Mouse (Mus musculus) spleen, adult 2 months (tissue): ENCODE data around the gene Ifnab.

ENCODE experiments used
- CTCF ChIP-seq: fragments of 200-500 bp; IDR thresholded peaks from 2 replicates; pipeline ENCODE4 v1.5.1; 2011; ENCODE audit warnings: mild to moderate bottlenecking, inconsistent platforms; ENCODE audit not compliant: insufficient read depth, insufficient read length, insufficient replicate concordance; ENCODE audit errors: extremely low read depth
- POLR2A ChIP-seq: fragments of 200-500 bp; IDR thresholded peaks from 2 replicates; pipeline ENCODE4 v1.6.1; 2011; ENCODE audit warnings: low read depth, low read length, inconsistent platforms

GRCm38 (mm10) chr4:88697108-88697507 lies 5.9 kb upstream of the Ifnab start:
- no peak for TF ChIP-seq CTCF
- TF ChIP-seq POLR2A = no peak
